Mouse (Mus musculus) kidney, adult 2 months (tissue): ENCODE measurements around the gene Thnsl2.

Experiments
- CTCF ChIP-seq: fragments of 200-500 bp; conservative IDR thresholded peaks from 2 replicates; pipeline ENCODE4 v1.5.1; 2011; ENCODE audit warnings: low read depth, mild to moderate bottlenecking, control low read depth, low read length, moderate library complexity, mixed read lengths; ENCODE audit not compliant: insufficient read depth, insufficient read length
- POLR2A ChIP-seq: fragments of 200-500 bp; IDR thresholded peaks from one replicate; pipeline ENCODE4 v1.6.1; 2011; ENCODE audit warnings: low read depth, low read length, control low read depth

DNA sequence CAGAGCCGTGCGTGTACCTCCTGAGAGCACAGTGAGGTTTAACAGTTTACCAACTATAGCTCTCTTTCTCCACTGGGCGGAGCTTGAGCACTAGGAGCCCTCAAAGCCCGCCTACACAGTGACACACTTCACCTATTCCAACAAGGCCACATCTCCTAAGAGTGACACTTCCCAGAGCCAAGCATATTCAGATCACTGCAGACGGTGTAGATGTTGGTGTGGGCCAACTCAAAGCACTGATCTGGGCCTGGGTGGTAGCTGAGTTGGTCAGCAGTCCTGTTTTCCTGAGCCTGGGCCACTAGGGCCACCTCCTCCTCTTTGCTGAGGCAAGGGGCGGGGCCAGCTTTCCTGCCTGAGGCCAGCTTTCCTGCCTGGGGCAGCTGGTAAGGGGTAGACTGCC, 20.2 kb upstream of the Thnsl2 start:
- TF ChIP-seq POLR2A (no peak), CTCF (no peak)
